Mouse (Mus musculus): ENCODE results near the gene Lrmp. TPM values are rescaled to one million over a fixed set of nuclear protein-coding genes. Genes with fewer than 3 reads are reported as not detected.
"Not testable (repeated sequence)": the region's sequence is repeated elsewhere in the genome, so short reads cannot be mapped to it uniquely, and the experiment has no call there.

The Lrmp gene
- polyA plus RNA-seq, 1 experiment from 2014 or later: 4.9 TPM

DNA sequence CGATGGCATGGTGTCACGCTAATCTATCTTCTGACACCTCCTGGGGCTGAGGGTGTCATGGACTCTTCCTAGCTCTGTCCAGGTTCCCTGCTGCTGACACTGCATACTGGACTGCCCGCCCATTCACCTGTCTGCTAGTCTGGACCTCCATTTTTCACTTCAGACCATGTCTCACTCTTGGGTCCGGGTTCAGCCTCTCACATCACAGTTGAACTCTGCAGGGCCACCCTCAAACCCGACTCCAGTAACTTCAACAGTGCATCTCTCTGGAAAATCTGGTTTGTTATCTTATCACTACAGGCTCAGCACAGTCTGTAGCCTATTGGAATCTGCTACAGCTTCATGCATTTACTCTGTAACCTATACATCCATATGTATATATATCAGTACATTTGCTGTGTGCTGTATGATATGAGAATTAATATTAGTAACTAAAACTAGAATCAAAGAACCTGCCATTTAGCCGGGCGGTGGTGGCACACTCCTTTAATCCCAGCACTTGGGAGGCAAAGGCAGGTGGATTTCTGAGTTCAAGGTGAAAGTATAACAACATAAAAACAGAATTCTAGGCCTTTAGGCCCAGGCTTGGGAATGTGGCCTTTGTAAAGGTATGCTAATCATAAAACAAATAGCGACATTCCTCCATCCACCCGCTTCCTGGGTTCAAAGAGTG, 36.2 kb upstream of the Lrmp start:
- WGBS: 74% methylated on average over 7 of the region's 9 CpGs

GRCm38 (mm10) chr6:145081721-145082120, 33.7 kb upstream of the Lrmp start:
- ATAC-seq: no peak
- no peaks in the 10 kb centered on the region for H3K36me3 ChIP-seq (ENCODE audit: control insufficient read depth, insufficient read depth, low read length)
- peaks cover 2% of the 10 kb centered on the region; the same call in 1 of the 2 replicates for H3K27me3 ChIP-seq (replicated peaks; ENCODE audit: control insufficient read depth, insufficient read depth, low read length)
- H3K9ac ChIP-seq (ENCODE audit: low read depth, low read length): no peak overlapping the region
- H3K4me2 ChIP-seq (ENCODE audit: low read depth, low read length): no peak overlapping the region
- H3K9me3 ChIP-seq (ENCODE audit: control insufficient read depth, low read length): no peaks in the 10 kb centered on the region
- WGBS: 71% methylated on average over 4 of the region's 4 CpGs
- H3K4me3 ChIP-seq (ENCODE audit: low read length): no peak overlapping the region
- no peaks in the 10 kb centered on the region for H3K4me1 ChIP-seq (ENCODE audit: control insufficient read depth, insufficient read depth, low read length)
- H3K27ac ChIP-seq (ENCODE audit: low read length): no peak overlapping the region

More for the DNA sequence above, 36.2 kb upstream of the Lrmp start:
- Histone ChIP-seq H3K9ac (ENCODE audit: low read depth, low read length) (no peak overlapping the region), H3K36me3 (ENCODE audit: control insufficient read depth, insufficient read depth, low read length) (no peaks in the 10 kb centered on the region), H3K27ac (ENCODE audit: low read length) (no peak overlapping the region), H3K4me1 (ENCODE audit: control insufficient read depth, insufficient read depth, low read length) (peaks cover 10% of the 10 kb centered on the region; the same call in 1 of the 2 replicates), H3K4me3 (ENCODE audit: low read length) (no peak overlapping the region), H3K27me3 (replicated peaks; ENCODE audit: control insufficient read depth, insufficient read depth, low read length) (peaks cover 9% of the 10 kb centered on the region), H3K4me2 (ENCODE audit: low read depth, low read length) (no peak overlapping the region), H3K9me3 (ENCODE audit: control insufficient read depth, low read length) (no peaks in the 10 kb centered on the region)
- no peak for ATAC-seq

GRCm38 (mm10) chr6:145084343-145085117, 30.9 kb upstream of the Lrmp start:
- H3K4me3 ChIP-seq (ENCODE audit: low read length): no peak overlapping the region
- 0 out of 2 replicates have a peak, but pooled peaks cover 2% of the 10 kb centered on the region for H3K27me3 ChIP-seq (replicated peaks; ENCODE audit: control insufficient read depth, insufficient read depth, low read length)
- no peak overlapping the region for H3K9ac ChIP-seq (ENCODE audit: low read depth, low read length)
- no peak for ATAC-seq
- 89% methylated on average over 8 of the region's 8 CpGs for WGBS
- no peak overlapping the region for H3K4me2 ChIP-seq (ENCODE audit: low read depth, low read length)
- no peaks in the 10 kb centered on the region for H3K4me1 ChIP-seq (ENCODE audit: control insufficient read depth, insufficient read depth, low read length)
- no peaks in the 10 kb centered on the region for H3K36me3 ChIP-seq (ENCODE audit: control insufficient read depth, insufficient read depth, low read length)
- H3K27ac ChIP-seq (ENCODE audit: low read length): no peak overlapping the region
- H3K9me3 ChIP-seq (ENCODE audit: control insufficient read depth, low read length): no peaks in the 10 kb centered on the region

GRCm38 (mm10) chr6:145088451-145089113, 26.9 kb upstream of the Lrmp start:
- Histone ChIP-seq H3K27me3 (replicated peaks; ENCODE audit: control insufficient read depth, insufficient read depth, low read length) (no peaks in the 10 kb centered on the region), H3K9ac (ENCODE audit: low read depth, low read length) (no peak overlapping the region), H3K36me3 (ENCODE audit: control insufficient read depth, insufficient read depth, low read length) (no peaks in the 10 kb centered on the region), H3K4me2 (ENCODE audit: low read depth, low read length) (no peak overlapping the region), H3K4me1 (ENCODE audit: control insufficient read depth, insufficient read depth, low read length) (no peaks in the 10 kb centered on the region), H3K4me3 (ENCODE audit: low read length) (no peak overlapping the region), H3K27ac (ENCODE audit: low read length) (no peak overlapping the region), H3K9me3 (ENCODE audit: control insufficient read depth, low read length) (no peaks in the 10 kb centered on the region)
- WGBS: 48% methylated on average over 4 of the region's 4 CpGs
- ATAC-seq: no peak

GRCm38 (mm10) chr6:145089373-145089772, 26.1 kb upstream of the Lrmp start:
- Histone ChIP-seq H3K9ac (ENCODE audit: low read depth, low read length) (no peak overlapping the region), H3K4me3 (ENCODE audit: low read length) (no peak overlapping the region), H3K27me3 (replicated peaks; ENCODE audit: control insufficient read depth, insufficient read depth, low read length) (no peaks in the 10 kb centered on the region), H3K27ac (ENCODE audit: low read length) (no peak overlapping the region), H3K4me1 (ENCODE audit: control insufficient read depth, insufficient read depth, low read length) (no peaks in the 10 kb centered on the region), H3K4me2 (ENCODE audit: low read depth, low read length) (no peak overlapping the region), H3K9me3 (ENCODE audit: control insufficient read depth, low read length) (no peaks in the 10 kb centered on the region), H3K36me3 (ENCODE audit: control insufficient read depth, insufficient read depth, low read length) (no peaks in the 10 kb centered on the region)
- no peak for ATAC-seq
- WGBS: 80% methylated on average over 4 of the region's 4 CpGs

DNA sequence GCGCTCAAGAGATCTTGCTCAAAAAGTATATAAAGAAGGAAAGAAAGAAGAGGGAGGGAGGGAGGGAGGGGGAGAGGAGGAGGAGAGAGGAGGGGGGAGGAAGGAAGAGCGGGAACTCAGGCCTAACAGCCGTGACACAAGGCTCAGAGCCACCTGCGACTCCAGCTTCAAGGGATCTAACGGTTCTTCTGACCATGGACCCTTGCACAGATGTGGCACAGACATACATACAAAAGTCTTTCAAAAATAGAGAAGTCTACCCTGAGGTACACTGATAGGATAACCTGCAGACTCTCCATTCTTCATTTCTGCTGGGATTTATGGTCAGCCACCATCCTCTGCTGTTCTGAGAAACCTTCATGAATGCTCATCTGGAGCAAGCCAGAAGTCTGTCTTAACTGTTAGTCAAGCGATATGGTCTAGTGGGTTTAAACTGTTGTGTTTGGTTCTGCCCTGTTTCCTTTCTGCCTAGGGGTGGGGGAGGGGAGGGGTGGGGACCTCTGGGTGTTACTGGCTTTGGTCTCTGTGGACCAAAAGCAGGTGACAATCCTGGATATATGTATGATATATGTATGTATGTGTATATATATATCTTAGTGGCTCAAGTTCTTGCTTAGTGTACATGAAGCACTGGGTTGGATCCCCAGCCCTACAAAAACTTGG, 25.1 kb upstream of the Lrmp start:
- Histone ChIP-seq H3K4me1 (ENCODE audit: control insufficient read depth, insufficient read depth, low read length) (no peaks in the 10 kb centered on the region), H3K9ac (ENCODE audit: low read depth, low read length) (no peak overlapping the region), H3K4me3 (ENCODE audit: low read length) (no peak overlapping the region), H3K4me2 (ENCODE audit: low read depth, low read length) (no peak overlapping the region), H3K27me3 (replicated peaks; ENCODE audit: control insufficient read depth, insufficient read depth, low read length) (no peaks in the 10 kb centered on the region), H3K9me3 (ENCODE audit: control insufficient read depth, low read length) (no peaks in the 10 kb centered on the region), H3K27ac (ENCODE audit: low read length) (no peak overlapping the region), H3K36me3 (ENCODE audit: control insufficient read depth, insufficient read depth, low read length) (no peaks in the 10 kb centered on the region)
- WGBS: 79% methylated on average over 6 of the region's 6 CpGs
- no peak for ATAC-seq

DNA sequence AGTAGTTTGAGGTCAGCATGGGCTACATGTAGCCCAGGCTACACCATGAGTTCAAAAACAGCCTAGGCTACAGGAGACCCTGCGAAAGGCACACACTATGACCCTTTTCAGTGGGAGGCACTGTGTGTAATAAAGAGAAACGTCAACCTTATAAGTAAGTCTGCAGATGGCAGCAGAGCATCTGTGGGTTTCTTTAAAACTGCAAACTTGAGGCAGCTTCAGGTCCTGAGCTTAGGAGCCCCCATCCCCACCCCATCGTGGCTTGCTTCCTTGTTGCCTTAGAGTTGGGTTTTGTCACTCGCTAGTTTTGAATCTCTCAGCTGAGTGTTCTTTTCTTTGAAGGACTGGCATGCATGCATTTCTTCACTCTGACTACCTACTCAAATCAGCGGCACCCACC, 24.5 kb upstream of the Lrmp start:
- Histone ChIP-seq H3K27me3 (replicated peaks; ENCODE audit: control insufficient read depth, insufficient read depth, low read length) (no peaks in the 10 kb centered on the region), H3K9ac (ENCODE audit: low read depth, low read length) (no peak overlapping the region), H3K4me3 (ENCODE audit: low read length) (no peak overlapping the region), H3K9me3 (ENCODE audit: control insufficient read depth, low read length) (no peaks in the 10 kb centered on the region), H3K4me2 (ENCODE audit: low read depth, low read length) (no peak overlapping the region), H3K4me1 (ENCODE audit: control insufficient read depth, insufficient read depth, low read length) (no peaks in the 10 kb centered on the region), H3K27ac (ENCODE audit: low read length) (no peak overlapping the region), H3K36me3 (ENCODE audit: control insufficient read depth, insufficient read depth, low read length) (no peaks in the 10 kb centered on the region)
- 76% methylated on average over 5 of the region's 5 CpGs for WGBS
- no peak for ATAC-seq

GRCm38 (mm10) chr6:145091998-145092397, 23.5 kb upstream of the Lrmp start:
- no peak overlapping the region for H3K4me3 ChIP-seq (ENCODE audit: low read length)
- WGBS: 76% methylated on average over 7 of the region's 7 CpGs
- no peak for ATAC-seq
- H3K9me3 ChIP-seq (ENCODE audit: control insufficient read depth, low read length): no peaks in the 10 kb centered on the region
- no peak overlapping the region for H3K4me2 ChIP-seq (ENCODE audit: low read depth, low read length)
- H3K27ac ChIP-seq (ENCODE audit: low read length): no peak overlapping the region
- H3K36me3 ChIP-seq (ENCODE audit: control insufficient read depth, insufficient read depth, low read length): no peaks in the 10 kb centered on the region
- H3K4me1 ChIP-seq (ENCODE audit: control insufficient read depth, insufficient read depth, low read length): no peaks in the 10 kb centered on the region
- no peak overlapping the region for H3K9ac ChIP-seq (ENCODE audit: low read depth, low read length)
- H3K27me3 ChIP-seq (replicated peaks; ENCODE audit: control insufficient read depth, insufficient read depth, low read length): no peaks in the 10 kb centered on the region

GRCm38 (mm10) chr6:145093038-145093622, 22.3 kb upstream of the Lrmp start:
- not testable (repeated sequence) for H3K27ac ChIP-seq (ENCODE audit: low read length); ATAC-seq; H3K9me3 ChIP-seq (ENCODE audit: control insufficient read depth, low read length); H3K4me2 ChIP-seq (ENCODE audit: low read depth, low read length); H3K9ac ChIP-seq (ENCODE audit: low read depth, low read length); H3K4me3 ChIP-seq (ENCODE audit: low read length); H3K36me3 ChIP-seq (ENCODE audit: control insufficient read depth, insufficient read depth, low read length); H3K27me3 ChIP-seq (replicated peaks; ENCODE audit: control insufficient read depth, insufficient read depth, low read length); H3K4me1 ChIP-seq (ENCODE audit: control insufficient read depth, insufficient read depth, low read length)
- 54% methylated on average over 7 of the region's 7 CpGs for WGBS
